Mouse (Mus musculus): ENCODE data around the gene Zfp184. TPM values are rescaled to one million over a fixed set of nuclear protein-coding genes. Genes with fewer than 3 reads are reported as not detected.

The Zfp184 gene
- polyA plus RNA-seq, 1 experiment from 2014 or later = 4.7 TPM

GRCm38 (mm10) chr13:21917992-21918391, 26.9 kb upstream of the Zfp184 start:
- Histone ChIP-seq H3K9ac (ENCODE audit: low read depth, low read length) (peak overlapping the region; percentile 34; the same call in 1 of the 2 replicates), H3K9me3 (ENCODE audit: control insufficient read depth, low read length) (no peaks in the 10 kb centered on the region)

GRCm38 (mm10) chr13:21918570-21919419, 26.1 kb upstream of the Zfp184 start:
- Histone ChIP-seq H3K9me3 (ENCODE audit: control insufficient read depth, low read length) (no peaks in the 10 kb centered on the region), H3K27me3 (replicated peaks; ENCODE audit: control insufficient read depth, insufficient read depth, low read length) (no peaks in the 10 kb centered on the region), H3K9ac (ENCODE audit: low read depth, low read length) (peak overlapping the region; percentile 52), H3K4me3 (ENCODE audit: low read length) (peak overlapping the region; percentile 49), H3K4me2 (ENCODE audit: low read depth, low read length) (peak overlapping the region; percentile 61), H3K4me1 (ENCODE audit: control insufficient read depth, insufficient read depth, low read length) (peaks cover 3% of the 10 kb centered on the region; the same call in 1 of the 2 replicates), H3K36me3 (ENCODE audit: control insufficient read depth, insufficient read depth, low read length) (no peaks in the 10 kb centered on the region), H3K27ac (ENCODE audit: low read length) (peak overlapping the region; percentile 14; the same call in 1 of the 2 replicates)
- ATAC-seq = peak; percentile 87
- WGBS = 3% methylated on average over 38 of the region's 38 CpGs

More at GRCm38 (mm10) chr13:21917992-21918391, 26.9 kb upstream of the Zfp184 start:
- no peaks in the 10 kb centered on the region for H3K27me3 ChIP-seq (replicated peaks; ENCODE audit: control insufficient read depth, insufficient read depth, low read length)
- WGBS = 3% methylated on average over 16 of the region's 16 CpGs
- no peak overlapping the region for H3K27ac ChIP-seq (ENCODE audit: low read length)
- H3K4me3 ChIP-seq (ENCODE audit: low read length) = peak overlapping the region; percentile 49
- H3K4me2 ChIP-seq (ENCODE audit: low read depth, low read length) = peak overlapping the region; percentile 61
- no peak for ATAC-seq
- H3K4me1 ChIP-seq (ENCODE audit: control insufficient read depth, insufficient read depth, low read length) = peaks cover 3% of the 10 kb centered on the region; the same call in 1 of the 2 replicates
- H3K36me3 ChIP-seq (ENCODE audit: control insufficient read depth, insufficient read depth, low read length) = no peaks in the 10 kb centered on the region

- Histone ChIP-seq H3K4me1 (ENCODE audit: control insufficient read depth, insufficient read depth, low read length) (peaks cover 3% of the 10 kb centered on the region; the same call in 1 of the 2 replicates), H3K9me3 (ENCODE audit: control insufficient read depth, low read length) (no peaks in the 10 kb centered on the region), H3K27ac (ENCODE audit: low read length) (no peak overlapping the region), H3K4me2 (ENCODE audit: low read depth, low read length) (peak overlapping the region; percentile 61), H3K4me3 (ENCODE audit: low read length) (peak overlapping the region; percentile 49; the same call in 1 of the 2 replicates), H3K36me3 (ENCODE audit: control insufficient read depth, insufficient read depth, low read length) (no peaks in the 10 kb centered on the region), H3K27me3 (replicated peaks; ENCODE audit: control insufficient read depth, insufficient read depth, low read length) (no peaks in the 10 kb centered on the region), H3K9ac (ENCODE audit: low read depth, low read length) (no peak overlapping the region)
- WGBS = 9% methylated on average over 11 of the region's 11 CpGs
- ATAC-seq = 0 out of 2 replicates have a peak, but pooled peaks have one; percentile 12
Measured at GRCm38 (mm10) chr13:21919836-21920431, 25.0 kb upstream of the Zfp184 start.

GRCm38 (mm10) chr13:21920681-21921233, 24.1 kb upstream of the Zfp184 start:
- peaks cover 3% of the 10 kb centered on the region; the same call in 1 of the 2 replicates for H3K4me1 ChIP-seq (ENCODE audit: control insufficient read depth, insufficient read depth, low read length)
- 46% methylated on average over 8 of the region's 8 CpGs for WGBS
- H3K4me3 ChIP-seq (ENCODE audit: low read length) = no peak overlapping the region
- no peak for ATAC-seq
- no peaks in the 10 kb centered on the region for H3K9me3 ChIP-seq (ENCODE audit: control insufficient read depth, low read length)
- no peak overlapping the region for H3K9ac ChIP-seq (ENCODE audit: low read depth, low read length)
- H3K4me2 ChIP-seq (ENCODE audit: low read depth, low read length) = no peak overlapping the region
- H3K27me3 ChIP-seq (replicated peaks; ENCODE audit: control insufficient read depth, insufficient read depth, low read length) = no peaks in the 10 kb centered on the region
- H3K27ac ChIP-seq (ENCODE audit: low read length) = no peak overlapping the region
- no peaks in the 10 kb centered on the region for H3K36me3 ChIP-seq (ENCODE audit: control insufficient read depth, insufficient read depth, low read length)

GRCm38 (mm10) chr13:21923417-21923816, 21.5 kb upstream of the Zfp184 start:
- Histone ChIP-seq H3K9ac (ENCODE audit: low read depth, low read length) (no peak overlapping the region), H3K36me3 (ENCODE audit: control insufficient read depth, insufficient read depth, low read length) (no peaks in the 10 kb centered on the region), H3K4me2 (ENCODE audit: low read depth, low read length) (no peak overlapping the region), H3K4me3 (ENCODE audit: low read length) (no peak overlapping the region), H3K9me3 (ENCODE audit: control insufficient read depth, low read length) (no peaks in the 10 kb centered on the region), H3K27ac (ENCODE audit: low read length) (no peak overlapping the region), H3K27me3 (replicated peaks; ENCODE audit: control insufficient read depth, insufficient read depth, low read length) (no peaks in the 10 kb centered on the region), H3K4me1 (ENCODE audit: control insufficient read depth, insufficient read depth, low read length) (peaks cover 2% of the 10 kb centered on the region; the same call in 1 of the 2 replicates)
- ATAC-seq = no peak

GRCm38 (mm10) chr13:21924734-21925335, 20.1 kb upstream of the Zfp184 start:
- Histone ChIP-seq H3K9ac (ENCODE audit: low read depth, low read length) (0 out of 2 replicates have a peak overlapping the region, but pooled peaks have one; percentile 25), H3K27ac (ENCODE audit: low read length) (no peak overlapping the region), H3K4me1 (ENCODE audit: control insufficient read depth, insufficient read depth, low read length) (no peaks in the 10 kb centered on the region), H3K27me3 (replicated peaks; ENCODE audit: control insufficient read depth, insufficient read depth, low read length) (no peaks in the 10 kb centered on the region), H3K4me2 (ENCODE audit: low read depth, low read length) (peak overlapping the region; percentile 41), H3K36me3 (ENCODE audit: control insufficient read depth, insufficient read depth, low read length) (no peaks in the 10 kb centered on the region), H3K9me3 (ENCODE audit: control insufficient read depth, low read length) (no peaks in the 10 kb centered on the region), H3K4me3 (ENCODE audit: low read length) (peak overlapping the region; percentile 39)
- 15% methylated on average over 21 of the region's 21 CpGs for WGBS
- ATAC-seq = peak; percentile 78

- ATAC-seq = no peak
- no peak overlapping the region for H3K4me3 ChIP-seq (ENCODE audit: low read length)
- no peak overlapping the region for H3K4me2 ChIP-seq (ENCODE audit: low read depth, low read length)
- H3K27ac ChIP-seq (ENCODE audit: low read length) = no peak overlapping the region
- H3K4me1 ChIP-seq (ENCODE audit: control insufficient read depth, insufficient read depth, low read length) = no peaks in the 10 kb centered on the region
- no peaks in the 10 kb centered on the region for H3K36me3 ChIP-seq (ENCODE audit: control insufficient read depth, insufficient read depth, low read length)
- no peak overlapping the region for H3K9ac ChIP-seq (ENCODE audit: low read depth, low read length)
- H3K27me3 ChIP-seq (replicated peaks; ENCODE audit: control insufficient read depth, insufficient read depth, low read length) = no peaks in the 10 kb centered on the region
- no peaks in the 10 kb centered on the region for H3K9me3 ChIP-seq (ENCODE audit: control insufficient read depth, low read length)
- WGBS = 29% methylated on average over 10 of the region's 10 CpGs
Measured at GRCm38 (mm10) chr13:21930981-21931380, 13.9 kb upstream of the Zfp184 start.

GRCm38 (mm10) chr13:21931740-21932139, 13.2 kb upstream of the Zfp184 start:
- Histone ChIP-seq H3K4me2 (ENCODE audit: low read depth, low read length) (no peak overlapping the region), H3K9me3 (ENCODE audit: control insufficient read depth, low read length) (no peaks in the 10 kb centered on the region), H3K27ac (ENCODE audit: low read length) (no peak overlapping the region), H3K4me1 (ENCODE audit: control insufficient read depth, insufficient read depth, low read length) (no peaks in the 10 kb centered on the region), H3K4me3 (ENCODE audit: low read length) (no peak overlapping the region), H3K27me3 (replicated peaks; ENCODE audit: control insufficient read depth, insufficient read depth, low read length) (no peaks in the 10 kb centered on the region), H3K9ac (ENCODE audit: low read depth, low read length) (no peak overlapping the region), H3K36me3 (ENCODE audit: control insufficient read depth, insufficient read depth, low read length) (no peaks in the 10 kb centered on the region)
- ATAC-seq = no peak
- 71% methylated on average over 6 of the region's 6 CpGs for WGBS
